ENCODE assay signal across 15 mouse cellular contexts in genomic region chr11:94423855-94424254, GRCm38 (mm10). TPM values are rescaled to one million over a fixed set of nuclear protein-coding genes. Genes with fewer than 3 reads are reported as not detected.
DNase-seq lines count a peak whose midpoint lies in the region; ATAC-seq and TF ChIP-seq lines count a peak whose summit lies in the region.
"Had no signal": no experiment of that assay in that cellular context is flagged by ENCODE, and none has a peak within 500 bp of the region (broad histone marks: within the 10 kb centered on the region; RNA-seq: fewer than 3 reads in every experiment).

No protein-coding gene starts in this region.

- peak; percentile 17; the same call in 1 of the 2 replicates for ATAC-seq in hindbrain, embryonic 15.5 days (ENCODE audit: low FRiP score, low read depth)
- ATAC-seq: intestine, postnatal 0 days; Patski had no signal

- H3K36me3 ChIP-seq in hindbrain, embryonic 15.5 days, result peaks cover 16% of the 10 kb centered on the region; the same call in 1 of the 2 replicates
- H3K36me3 ChIP-seq: liver, embryonic 13.5 days; stomach, embryonic 15.5 days had no signal

- intact Hi-C loops in left cerebral cortex, adult 2 months (cut with DNase I), result loop anchor here (2.0 to 5.0 kb wide), 2 partner anchors 51 to 123 kb away; partner anchors contain the start of genes Cacna1g and Rsad1
- intact Hi-C loops in left cerebral cortex, postnatal 10 days (cut with DNase I), result loop anchor here (5.0 to 10.0 kb wide), 3 partner anchors 48 to 121 kb away; partner anchors contain the start of genes Cacna1g, Rsad1 and Spata20

- H3K9me3 ChIP-seq in hindbrain, embryonic 15.5 days, result no peaks in the 10 kb centered on the region
- H3K9me3 ChIP-seq: liver, embryonic 13.5 days; stomach, embryonic 15.5 days had no signal

- H3K27me3 ChIP-seq in hindbrain, embryonic 15.5 days, result no peaks in the 10 kb centered on the region
- H3K27me3 ChIP-seq: CH12.LX; Patski; stomach, embryonic 15.5 days had no signal

- 49% methylated on average over 5 of the region's 5 CpGs for WGBS in hindbrain, embryonic 15.5 days

- DNase-seq in left cerebral cortex, adult 2 months (ENCODE audit: extremely low spot score in 1 of 2, low spot score in 2 of 2), result no peak
- DNase-seq in left cerebral cortex, postnatal 10 days (ENCODE audit: extremely low spot score in 1 of 2, low spot score in 2 of 2), result no peak
- DNase-seq in brain, adult 2 months (ENCODE audit: low read depth, low spot score), result peak; percentile 68
- peak; percentile 50 for DNase-seq in cerebellum, adult 8-10 months
- DNase-seq in adrenal gland, adult 2 months, result no peak
- DNase-seq in gastrocnemius, postnatal 10 days, result no peak
- DNase-seq: heart, postnatal 14 days; kidney, postnatal 4 days; liver, embryonic 13.5 days had no signal

- peak overlapping the region; percentile 16; the same call in 1 of the 2 replicates for H3K27ac ChIP-seq in left cerebral cortex, adult 2 months
- H3K27ac ChIP-seq in hindbrain, embryonic 15.5 days (replicated peaks), result peak overlapping the region; percentile 53
- H3K27ac ChIP-seq: liver, embryonic 13.5 days; stomach, embryonic 15.5 days had no signal

- TF ChIP-seq CTCF in left cerebral cortex, adult 2 months (IDR thresholded peaks at IDR 0.05), result no peak

- no peak overlapping the region for H3K4me3 ChIP-seq in left cerebral cortex, adult 2 months
- no peak overlapping the region for H3K4me3 ChIP-seq in hindbrain, embryonic 15.5 days
- H3K4me3 ChIP-seq: liver, embryonic 13.5 days; stomach, embryonic 15.5 days had no signal

- no peak overlapping the region for H3K9ac ChIP-seq in hindbrain, embryonic 15.5 days
- H3K9ac ChIP-seq: liver, embryonic 13.5 days; stomach, embryonic 15.5 days had no signal

- no peak overlapping the region for H3K4me2 ChIP-seq in hindbrain, embryonic 15.5 days
- H3K4me2 ChIP-seq: liver, embryonic 13.5 days; stomach, embryonic 15.5 days had no signal

- peaks cover 36% of the 10 kb centered on the region for H3K4me1 ChIP-seq in hindbrain, embryonic 15.5 days (replicated peaks)

RNA-seq across cellular contexts. Expression of gene Abcc3, which starts 31.1 kb away (rescaled TPM):
- total RNA-seq in left cerebral cortex, adult 2 months (2021), result 1 to 10 TPM; 1.6 to 2.4 TPM
- total RNA-seq in left cerebral cortex, postnatal 10 days (2021), result 1 to 10 TPM; 1.6 to 2.1 TPM
- polyA plus RNA-seq in hindbrain, embryonic 15.5 days (2015; fragmentation: Nextera tagmentation; extraction: Ambion mirVana), result 0.53 and 1.2 TPM in 2 replicates
- 1 to 10 TPM; 6.2 to 7.5 TPM for total RNA-seq in adrenal gland, adult 2 months (2021)
- 5.8 and 5.9 TPM in 2 replicates for polyA plus RNA-seq in adrenal gland, adult 2 months (2012; rRNA removed)
- 1 to 10 TPM; 1.9 to 2.1 TPM for total RNA-seq in gastrocnemius, postnatal 10 days (2021)

RNA-seq across cellular contexts. Expression of gene Cacna1g, which starts 50.1 kb away (rescaled TPM):
- total RNA-seq in left cerebral cortex, adult 2 months (2021), result 10 to 100 TPM; 93.0 to 98.7 TPM
- total RNA-seq in left cerebral cortex, postnatal 10 days (2021), result 100 to 1,000 TPM; 143 to 151 TPM
- 15.0 and 18.8 TPM in 2 replicates for polyA plus RNA-seq in hindbrain, embryonic 15.5 days (2015; fragmentation: Nextera tagmentation; extraction: Ambion mirVana)
- under 1 TPM; 0.61 to 0.69 TPM for total RNA-seq in adrenal gland, adult 2 months (2021)
- 2.7 and 3.5 TPM in 2 replicates for polyA plus RNA-seq in adrenal gland, adult 2 months (2012; rRNA removed)
- total RNA-seq in gastrocnemius, postnatal 10 days (2021), result 1 to 10 TPM; 7.0 to 9.0 TPM
- total RNA-seq: monocyte, adult 5-6 weeks had no signal

Comparison
In these comparisons a context has a peak if more than half of its experiments do, and no peak if none do; other contexts are left out.
1. DNase-seq: peak in brain, adult 2 months (single experiment) and cerebellum, adult 8-10 months (single experiment); none in left cerebral cortex, adult 2 months (0 of 2), left cerebral cortex, postnatal 10 days (0 of 2), adrenal gland, adult 2 months (single experiment) and gastrocnemius, postnatal 10 days (single experiment).
2. RNA of gene Cacna1g, which starts 50.1 kb away (total RNA-seq): 143 to 151 TPM in left cerebral cortex, postnatal 10 days and 93.0 to 98.7 TPM in left cerebral cortex, adult 2 months; 7.0 to 9.0 TPM in gastrocnemius, postnatal 10 days and 0.61 to 0.69 TPM in adrenal gland, adult 2 months; every median in the first group is over 4 times any median in the second.